Comparison of ENCODE assay signal across 8 mouse cellular contexts in genomic region chr19:5490898-5491708, GRCm38 (mm10). TPM values are rescaled to one million over a fixed set of nuclear protein-coding genes. Genes with fewer than 3 reads are reported as not detected.
A peak's percentile ranks its signal among the peaks of the same experiment; 100 is the strongest.
DNase-seq lines count a peak whose midpoint lies in the region; ATAC-seq and TF ChIP-seq lines count a peak whose summit lies in the region.

No protein-coding gene starts in this region.

- peaks cover 43% of the 10 kb centered on the region for H3K36me3 ChIP-seq in heart, embryonic 12.5 days
- H3K36me3 ChIP-seq in kidney, postnatal 0 days (ENCODE audit: insufficient read depth, low read length): peaks cover 23% of the 10 kb centered on the region
- peaks cover 39% of the 10 kb centered on the region for H3K36me3 ChIP-seq in liver, embryonic 11.5 days (ENCODE audit: control insufficient read depth, insufficient read depth, low read length)
- H3K36me3 ChIP-seq in myocyte (ENCODE audit: control insufficient read depth, insufficient read depth): peaks cover 31% of the 10 kb centered on the region
- H3K36me3 ChIP-seq in splenic B cell, adult 2 months (ENCODE audit: control insufficient read depth, insufficient read depth, low read length, poor library complexity, severe bottlenecking): peaks cover 14% of the 10 kb centered on the region

- TF ChIP-seq POLR2A in myocyte (IDR thresholded peaks at IDR 0.05; ENCODE audit: insufficient read length, low read depth): peak; percentile 81

- H3K27ac ChIP-seq in heart, embryonic 12.5 days (ENCODE audit: poor library complexity, severe bottlenecking): peak overlapping the region; percentile 100
- peak overlapping the region; percentile 99 for H3K27ac ChIP-seq in kidney, postnatal 0 days
- peak overlapping the region; percentile 100 for H3K27ac ChIP-seq in liver, embryonic 11.5 days (ENCODE audit: low read depth, low read length)

- H3K4me3 ChIP-seq in heart, embryonic 12.5 days: peak overlapping the region; percentile 96
- H3K4me3 ChIP-seq in kidney, postnatal 0 days (replicated peaks; ENCODE audit: low read depth, low read length): peak overlapping the region; percentile 99
- peak overlapping the region; percentile 97 for H3K4me3 ChIP-seq in liver, embryonic 11.5 days (ENCODE audit: low read depth, low read length)
- peak overlapping the region; percentile 85 for H3K4me3 ChIP-seq in myocyte

- no peaks in the 10 kb centered on the region for H3K27me3 ChIP-seq in heart, embryonic 12.5 days (replicated peaks)
- H3K27me3 ChIP-seq in kidney, postnatal 0 days (ENCODE audit: insufficient read depth, low read length): no peaks in the 10 kb centered on the region
- H3K27me3 ChIP-seq in liver, embryonic 11.5 days (replicated peaks; ENCODE audit: control insufficient read depth, insufficient read depth, low read length): no peaks in the 10 kb centered on the region
- no peaks in the 10 kb centered on the region for H3K27me3 ChIP-seq in myocyte (ENCODE audit: control insufficient read depth, insufficient read depth, insufficient read length)
- no peaks in the 10 kb centered on the region for H3K27me3 ChIP-seq in splenic B cell, adult 2 months (ENCODE audit: control insufficient read depth, insufficient read depth, low read length, poor library complexity, severe bottlenecking)

- H3K4me2 ChIP-seq in heart, embryonic 12.5 days: peak overlapping the region; percentile 74
- peak overlapping the region; percentile 77 for H3K4me2 ChIP-seq in kidney, postnatal 0 days (ENCODE audit: low read length)
- H3K4me2 ChIP-seq in liver, embryonic 11.5 days: peak overlapping the region; percentile 99
- peak overlapping the region; percentile 96 for H3K4me2 ChIP-seq in myocyte (ENCODE audit: low read depth)

- peak; percentile 51 for ATAC-seq in erythroblast, adult 5-6 weeks (replicated peaks; ENCODE audit: low FRiP score, poor library complexity, severe bottlenecking)
- peak; percentile 37 for ATAC-seq in heart, embryonic 12.5 days (ENCODE audit: insufficient number of reproducible peaks, low FRiP score)
- ATAC-seq in kidney, postnatal 0 days (replicated peaks; ENCODE audit: low FRiP score, low read depth): peak; percentile 5
- peak; percentile 42 for ATAC-seq in liver, embryonic 11.5 days (replicated peaks; ENCODE audit: low FRiP score)

- peak; percentile 95 for DNase-seq in 416B (ENCODE audit: low read depth)
- peak; percentile 81 for DNase-seq in adrenal gland, postnatal 25 days
- DNase-seq in kidney, postnatal 0 days (ENCODE audit: low spot score): peak; percentile 95
- peak; percentile 85 for DNase-seq in liver, embryonic 11.5 days (ENCODE audit: low spot score)
- DNase-seq in splenic B cell, adult 2 months (ENCODE audit: low read depth, low spot score): peak; percentile 91

- peaks cover 36% of the 10 kb centered on the region for H3K4me1 ChIP-seq in heart, embryonic 12.5 days (replicated peaks)
- H3K4me1 ChIP-seq in kidney, postnatal 0 days (replicated peaks; ENCODE audit: insufficient read depth, low read length): peaks cover 4% of the 10 kb centered on the region
- peaks cover 25% of the 10 kb centered on the region for H3K4me1 ChIP-seq in liver, embryonic 11.5 days (replicated peaks; ENCODE audit: control insufficient read depth, insufficient read depth, low read length)

- peak overlapping the region; percentile 98 for H3K9ac ChIP-seq in heart, embryonic 12.5 days
- H3K9ac ChIP-seq in kidney, postnatal 0 days (ENCODE audit: low read depth, low read length): peak overlapping the region; percentile 87
- peak overlapping the region; percentile 98 for H3K9ac ChIP-seq in liver, embryonic 11.5 days (ENCODE audit: low read depth, low read length)

- peak overlapping the region; percentile 64 for H3ac ChIP-seq in myocyte (ENCODE audit: control insufficient read depth, insufficient read length)

- H3K79me2 ChIP-seq in myocyte (ENCODE audit: control insufficient read depth, insufficient read depth): peaks cover 44% of the 10 kb centered on the region

- under 1% methylated on average over 59 of the region's 59 CpGs for WGBS in heart, embryonic 12.5 days
- 1% methylated on average over 48 of the region's 59 CpGs for WGBS in kidney, postnatal 0 days
- under 1% methylated on average over 59 of the region's 59 CpGs for WGBS in liver, embryonic 11.5 days

- H3K9me3 ChIP-seq in heart, embryonic 12.5 days (replicated peaks): no peaks in the 10 kb centered on the region
- no peaks in the 10 kb centered on the region for H3K9me3 ChIP-seq in kidney, postnatal 0 days (replicated peaks; ENCODE audit: low read length)
- no peaks in the 10 kb centered on the region for H3K9me3 ChIP-seq in liver, embryonic 11.5 days (ENCODE audit: control insufficient read depth, low read length)

- TF ChIP-seq CTCF in kidney, postnatal 0 days (IDR thresholded peaks at IDR 0.05; ENCODE audit: low read depth): no peak

TF ChIP-seq in myocyte, 11 proteins besides CTCF, POLR2A, EP300 and RAD21:
- TF ChIP-seq MYOG (IDR thresholded peaks at IDR 0.05; ENCODE audit: control insufficient read depth in 1 of 3, insufficient read depth in 1 of 3, insufficient read length in 2 of 3, low read depth in 2 of 3) (peak in 2 of 3 experiments; percentile 28 to 66), USF1 (IDR thresholded peaks at IDR 0.05; ENCODE audit: low read depth) (peak; percentile 96), REST (IDR thresholded peaks at IDR 0.05; ENCODE audit: insufficient read depth, insufficient read length) (no peak), POLR2AphosphoS2 (IDR thresholded peaks at IDR 0.05; ENCODE audit: insufficient read length, low read depth) (peak; percentile 88), SRF (IDR thresholded peaks at IDR 0.05; ENCODE audit: control insufficient read depth, insufficient read length, low read depth) (peak; percentile 43), MYOD1 (IDR thresholded peaks at IDR 0.05; ENCODE audit: control insufficient read depth in 1 of 3, insufficient read length in 2 of 3, low read depth in 2 of 3) (peak in 2 of 3 experiments; percentile 42 to 66), TCF3 (IDR thresholded peaks at IDR 0.05; ENCODE audit: insufficient read length, low read depth) (no peak), MAX (IDR thresholded peaks at IDR 0.05; ENCODE audit: low read depth) (no peak), E2F4 (IDR thresholded peaks at IDR 0.05; ENCODE audit: insufficient read depth) (no peak), CEBPB (IDR thresholded peaks at IDR 0.05; ENCODE audit: insufficient read depth, poor library complexity, severe bottlenecking) (no peak), TCF12 (IDR thresholded peaks at IDR 0.05; ENCODE audit: insufficient read depth, poor library complexity, severe bottlenecking) (no peak)

RNA-seq across cellular contexts. Expression of gene Cfl1, which starts 0.8 kb away (rescaled TPM):
- total RNA-seq in adrenal gland, postnatal 25 days (2021): 625 and 632 TPM in 2 replicates
- total RNA-seq in erythroblast, adult 5-6 weeks (2015; ENCODE audit: low replicate concordance): 516 and 540 TPM in 2 replicates
- 293 and 380 TPM in 2 replicates for total RNA-seq in erythroblast, adult 5-6 weeks (2017; ENCODE audit: low replicate concordance)
- 1,913 and 1,997 TPM in 2 replicates for polyA plus RNA-seq in heart, embryonic 12.5 days (2016; fragmentation: Nextera tagmentation; extraction: Ambion mirVana)
- polyA plus RNA-seq in kidney, postnatal 0 days (2015; fragmentation: Nextera tagmentation; extraction: Ambion mirVana): 2,170 and 2,281 TPM in 2 replicates
- polyA plus RNA-seq in liver, embryonic 11.5 days (2014; fragmentation: Nextera tagmentation; extraction: Ambion mirVana): 2,498 and 2,516 TPM in 2 replicates
- 948 TPM for polyA plus RNA-seq in myocyte (2012; fragmentation: generic; extraction: Trizol)

RNA-seq across cellular contexts. Expression of gene Mus81, which starts 2.9 kb away (rescaled TPM):
- total RNA-seq in adrenal gland, postnatal 25 days (2021): 31.1 and 35.0 TPM in 2 replicates
- 12.5 and 18.6 TPM in 2 replicates for total RNA-seq in erythroblast, adult 5-6 weeks (2015; ENCODE audit: low replicate concordance)
- 1.8 and 8.3 TPM in 2 replicates for total RNA-seq in erythroblast, adult 5-6 weeks (2017; ENCODE audit: low replicate concordance)
- polyA plus RNA-seq in heart, embryonic 12.5 days (2016; fragmentation: Nextera tagmentation; extraction: Ambion mirVana): 33.2 and 37.6 TPM in 2 replicates
- 31.3 and 31.8 TPM in 2 replicates for polyA plus RNA-seq in kidney, postnatal 0 days (2015; fragmentation: Nextera tagmentation; extraction: Ambion mirVana)
- 28.3 and 33.8 TPM in 2 replicates for polyA plus RNA-seq in liver, embryonic 11.5 days (2014; fragmentation: Nextera tagmentation; extraction: Ambion mirVana)
- 66.4 TPM for polyA plus RNA-seq in myocyte (2012; fragmentation: generic; extraction: Trizol)

RNA-seq across cellular contexts. Expression of gene 1700020D05Rik, which starts 12.5 kb away (rescaled TPM):
- 2.2 and 3.7 TPM in 2 replicates for total RNA-seq in adrenal gland, postnatal 25 days (2021)
- not detected in 2 replicates for total RNA-seq in erythroblast, adult 5-6 weeks (2015; ENCODE audit: low replicate concordance)
- total RNA-seq in erythroblast, adult 5-6 weeks (2017; ENCODE audit: low replicate concordance): 1.1 and 1.3 TPM in 2 replicates
- 0.23 and 0.24 TPM in 2 replicates for polyA plus RNA-seq in heart, embryonic 12.5 days (2016; fragmentation: Nextera tagmentation; extraction: Ambion mirVana)
- polyA plus RNA-seq in kidney, postnatal 0 days (2015; fragmentation: Nextera tagmentation; extraction: Ambion mirVana): 0.13 TPM in 1 of 2 replicates, not detected in the other
- not detected in 2 replicates for polyA plus RNA-seq in liver, embryonic 11.5 days (2014; fragmentation: Nextera tagmentation; extraction: Ambion mirVana)
- 0.17 TPM for polyA plus RNA-seq in myocyte (2012; fragmentation: generic; extraction: Trizol)

RNA-seq across cellular contexts. Expression of gene Efemp2, which starts 17.3 kb away (rescaled TPM):
- total RNA-seq in adrenal gland, postnatal 25 days (2021): 55.5 and 56.3 TPM in 2 replicates
- total RNA-seq in erythroblast, adult 5-6 weeks (2015; ENCODE audit: low replicate concordance): not detected in 2 replicates
- 3.4 TPM in 1 of 2 replicates, not detected in the other for total RNA-seq in erythroblast, adult 5-6 weeks (2017; ENCODE audit: low replicate concordance)
- polyA plus RNA-seq in heart, embryonic 12.5 days (2016; fragmentation: Nextera tagmentation; extraction: Ambion mirVana): 70.3 and 70.6 TPM in 2 replicates
- polyA plus RNA-seq in kidney, postnatal 0 days (2015; fragmentation: Nextera tagmentation; extraction: Ambion mirVana): 126 and 140 TPM in 2 replicates
- 47.8 and 55.3 TPM in 2 replicates for polyA plus RNA-seq in liver, embryonic 11.5 days (2014; fragmentation: Nextera tagmentation; extraction: Ambion mirVana)
- 81.3 TPM for polyA plus RNA-seq in myocyte (2012; fragmentation: generic; extraction: Trizol)

RNA-seq across cellular contexts. Expression of gene Snx32, which starts 19.2 kb away (rescaled TPM):
- total RNA-seq in adrenal gland, postnatal 25 days (2021): 13.1 and 18.4 TPM in 2 replicates
- total RNA-seq in erythroblast, adult 5-6 weeks (2015; ENCODE audit: low replicate concordance): 1.9 and 2.9 TPM in 2 replicates
- 11.7 and 13.4 TPM in 2 replicates for total RNA-seq in erythroblast, adult 5-6 weeks (2017; ENCODE audit: low replicate concordance)
- 16.3 and 16.9 TPM in 2 replicates for polyA plus RNA-seq in heart, embryonic 12.5 days (2016; fragmentation: Nextera tagmentation; extraction: Ambion mirVana)
- polyA plus RNA-seq in kidney, postnatal 0 days (2015; fragmentation: Nextera tagmentation; extraction: Ambion mirVana): 7.6 and 8.0 TPM in 2 replicates
- 7.0 and 8.3 TPM in 2 replicates for polyA plus RNA-seq in liver, embryonic 11.5 days (2014; fragmentation: Nextera tagmentation; extraction: Ambion mirVana)
- 7.8 TPM for polyA plus RNA-seq in myocyte (2012; fragmentation: generic; extraction: Trizol)

Comparison
In these comparisons a context has a peak if more than half of its experiments do, and no peak if none do; other contexts are left out.
1. Peak in every context shown above with its lines: DNase-seq, ATAC-seq, H3K4me3 ChIP-seq and H3K27ac ChIP-seq.